Mouse (Mus musculus) kidney, adult 8-10 months (tissue): ENCODE measurements at regions not wholly inside any gene's neighbourhood (a gene's known extent, or its start where the extent isn't known, plus 50 kb on each side); places are given as distances from the start of the nearest gene placed in this dataset.

Experiments
- DNase-seq, 2 experiments: peaks; one replicate each; pipeline ENCODE4 v3.0.0; 2022

DNA sequence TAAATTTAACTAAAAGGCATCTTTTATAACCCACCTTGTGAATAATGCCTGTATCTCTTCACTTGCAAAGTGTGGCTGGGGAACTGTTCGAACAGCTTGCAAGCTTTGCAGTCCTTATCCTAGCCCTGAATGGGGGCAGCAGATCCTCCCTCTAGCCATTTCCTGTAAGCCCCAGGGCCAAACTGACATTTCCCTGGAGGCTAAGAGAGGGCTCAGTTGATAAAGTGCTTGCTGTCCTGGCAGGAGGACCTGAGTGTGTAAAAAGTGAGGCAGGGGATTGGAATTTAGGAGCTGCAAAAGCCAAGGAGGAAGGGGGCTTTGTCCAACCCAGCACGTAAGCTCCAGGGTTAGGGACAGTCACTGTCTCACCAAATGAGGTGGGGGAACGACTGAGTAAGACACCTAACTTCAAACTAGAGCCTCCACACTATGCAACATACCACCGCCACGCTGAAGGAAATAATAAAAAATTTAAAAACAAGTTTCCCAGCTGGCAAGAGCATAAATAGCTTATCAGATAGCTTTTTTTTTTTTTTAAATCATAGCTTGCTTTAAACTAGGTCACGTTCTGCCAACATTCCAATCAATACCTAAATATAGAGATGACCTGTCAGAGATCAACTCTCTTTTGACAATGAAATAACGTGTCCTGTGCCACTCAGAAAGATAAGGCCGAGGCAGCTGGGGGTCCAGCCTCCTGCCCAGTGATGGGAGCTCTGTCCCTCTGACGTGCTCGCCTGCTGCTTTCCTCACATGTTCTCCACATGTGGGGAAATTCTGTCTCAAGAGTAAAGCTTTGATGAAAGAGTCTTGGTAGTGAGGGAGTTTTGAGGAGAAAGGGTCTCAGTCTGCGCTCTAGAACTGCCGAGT, 146.0 kb downstream of the Zfp36l1 start:
- no peak for DNase-seq

DNA sequence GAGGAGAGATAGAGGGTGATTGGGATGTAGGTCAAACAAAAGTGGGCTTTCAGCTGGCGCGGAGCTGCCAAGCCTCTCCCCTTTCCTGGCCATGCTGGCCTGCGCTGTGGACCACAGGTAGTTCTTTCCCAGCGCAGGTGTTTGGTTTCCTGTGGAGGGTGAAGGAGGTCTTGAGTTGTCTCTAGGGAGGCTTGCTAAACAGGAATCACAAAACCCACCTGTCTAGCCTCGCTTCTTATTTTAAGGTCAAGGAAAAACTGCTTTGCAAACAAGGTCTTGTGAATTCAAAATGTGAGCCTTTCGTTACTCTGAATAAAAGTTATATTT, 146.6 kb downstream of the Zfp36l1 start:
- no peak for DNase-seq

- no peak for DNase-seq
Observed at GRCm38 (mm10) chr12:79965471-79966288, 147.1 kb downstream of the Zfp36l1 start.

- DNase-seq: no peak
Observed at GRCm38 (mm10) chr12:79963443-79964025, 149.3 kb downstream of the Zfp36l1 start.

GRCm38 (mm10) chr12:79962649-79963236, 150.1 kb downstream of the Zfp36l1 start:
- no peak for DNase-seq

- DNase-seq: no peak
Observed at GRCm38 (mm10) chr12:79961881-79962280, 150.9 kb downstream of the Zfp36l1 start.

- no peak for DNase-seq
Observed at GRCm38 (mm10) chr12:79961076-79961475, 151.7 kb downstream of the Zfp36l1 start.

- no peak for DNase-seq
Observed at GRCm38 (mm10) chr12:79960446-79960845, 152.4 kb downstream of the Zfp36l1 start.

DNA sequence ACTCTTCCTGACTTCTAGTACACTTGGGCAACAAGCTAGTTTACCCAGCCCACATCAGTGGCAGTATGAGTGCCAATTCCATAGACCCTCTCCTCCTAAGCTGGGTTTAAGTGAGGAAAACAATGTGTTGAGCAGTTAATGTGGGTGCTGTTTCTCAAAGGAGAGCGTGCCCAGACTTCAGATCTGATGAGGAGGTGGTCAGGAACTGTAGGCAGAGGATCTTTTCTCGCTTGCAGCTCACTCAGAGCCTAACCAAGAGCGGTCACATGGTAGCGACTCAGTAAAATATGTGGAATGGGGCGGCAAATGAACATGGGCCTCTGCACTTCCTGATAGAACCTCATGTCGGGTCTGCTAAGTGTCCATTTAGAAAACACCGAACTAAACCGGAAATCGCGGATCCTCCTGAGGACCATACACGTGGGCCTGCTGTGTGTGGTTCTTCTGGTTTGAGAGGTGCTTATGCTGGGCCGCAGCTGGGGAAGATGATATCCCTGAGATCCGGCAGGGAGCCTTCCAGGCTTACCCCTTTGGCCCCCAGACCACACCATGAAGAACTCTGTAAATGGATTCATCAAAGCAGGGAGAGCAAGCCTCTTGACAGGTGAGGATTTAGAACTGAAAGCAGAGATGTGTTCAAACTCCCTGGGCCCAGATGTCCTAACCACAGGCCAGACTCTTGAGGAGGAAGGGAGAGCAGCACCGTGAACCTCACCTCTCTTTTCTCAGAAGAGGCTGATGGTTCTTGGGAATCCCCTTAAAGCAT, 153.1 kb downstream of the Zfp36l1 start:
- no peak for DNase-seq

DNA sequence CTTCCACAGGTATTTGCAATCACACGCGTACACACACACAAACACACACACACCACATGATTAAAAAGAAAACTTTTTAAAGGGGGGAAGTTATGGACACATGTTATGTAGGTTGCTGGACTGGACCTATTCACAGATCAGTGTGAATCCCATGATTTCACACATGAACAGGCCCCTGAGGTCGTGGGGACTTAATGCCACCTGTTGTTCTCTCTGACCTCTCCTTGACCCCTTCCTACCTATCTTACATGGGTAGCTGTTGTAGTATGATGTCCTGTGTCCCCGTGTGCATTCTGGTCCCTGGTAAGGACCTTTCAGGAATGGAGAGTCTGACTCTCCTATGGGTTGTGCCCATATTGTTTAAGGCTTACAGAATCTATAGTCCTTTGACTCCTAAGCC, 155.6 kb downstream of the Zfp36l1 start:
- DNase-seq: no peak

DNA sequence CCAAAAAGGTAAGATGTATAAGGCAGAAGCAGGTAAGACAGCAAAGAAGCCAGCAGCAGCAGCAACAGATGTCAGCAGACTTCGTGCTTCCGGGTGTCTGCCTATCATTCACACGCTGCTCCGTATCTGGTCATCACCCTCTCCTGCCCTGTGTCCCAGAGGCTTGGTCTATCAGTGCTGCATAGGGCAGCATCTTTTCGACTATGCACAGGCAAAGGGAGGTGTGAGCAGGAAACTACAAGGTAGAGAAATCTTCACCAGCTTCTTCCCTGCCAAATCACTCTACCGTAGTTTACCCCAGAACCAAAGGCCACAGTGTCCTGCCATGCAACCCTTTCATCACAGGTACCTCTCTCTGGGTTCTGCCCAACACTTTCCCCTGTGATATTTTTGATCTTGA, 156.5 kb downstream of the Zfp36l1 start:
- no peak for DNase-seq

DNA sequence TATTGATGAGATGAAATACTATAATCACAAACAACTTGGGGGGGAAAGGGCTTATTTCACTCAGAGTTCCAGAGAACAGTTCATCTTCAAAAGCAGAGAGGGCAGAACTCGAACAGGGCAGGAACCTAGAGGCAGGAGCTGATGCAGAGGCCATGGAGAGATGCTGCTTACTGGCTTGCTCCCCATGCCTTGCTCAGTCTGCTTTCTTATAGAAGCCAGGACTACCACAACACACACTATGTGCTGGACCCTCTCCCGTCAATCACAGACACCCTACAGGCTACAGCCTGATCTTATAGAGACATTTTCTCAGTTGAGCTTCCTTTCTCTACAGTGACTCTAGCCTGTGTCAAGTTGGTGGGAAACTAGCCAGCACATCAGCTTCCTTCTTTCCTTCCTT, 157.3 kb downstream of the Zfp36l1 start:
- DNase-seq: no peak

DNA sequence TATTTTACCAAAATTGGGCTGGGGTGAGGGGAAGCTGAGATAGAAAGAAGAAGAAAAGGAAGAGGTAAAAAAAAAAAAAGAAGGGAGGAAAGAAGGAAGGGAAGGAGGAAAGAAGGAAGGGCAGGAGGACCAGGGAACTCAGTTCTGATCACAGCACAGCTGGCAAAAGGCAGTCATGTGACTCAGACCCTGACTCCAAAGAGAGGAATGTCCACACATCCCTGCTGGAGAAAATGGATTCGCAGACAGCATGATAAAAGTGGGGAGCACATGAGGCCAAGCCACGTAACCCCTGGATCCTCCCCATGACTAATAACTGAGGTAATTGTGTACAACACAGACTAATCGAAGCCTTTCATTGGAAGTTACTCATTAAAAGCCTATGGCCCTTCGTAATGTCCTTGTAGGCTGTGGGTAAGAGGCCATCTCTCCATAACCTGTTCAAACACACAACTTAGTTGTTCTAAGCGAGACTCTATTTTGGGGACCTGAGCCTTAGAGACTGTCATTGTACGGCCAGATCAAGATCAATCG, 162.2 kb downstream of the Zfp36l1 start:
- no peak for DNase-seq

DNA sequence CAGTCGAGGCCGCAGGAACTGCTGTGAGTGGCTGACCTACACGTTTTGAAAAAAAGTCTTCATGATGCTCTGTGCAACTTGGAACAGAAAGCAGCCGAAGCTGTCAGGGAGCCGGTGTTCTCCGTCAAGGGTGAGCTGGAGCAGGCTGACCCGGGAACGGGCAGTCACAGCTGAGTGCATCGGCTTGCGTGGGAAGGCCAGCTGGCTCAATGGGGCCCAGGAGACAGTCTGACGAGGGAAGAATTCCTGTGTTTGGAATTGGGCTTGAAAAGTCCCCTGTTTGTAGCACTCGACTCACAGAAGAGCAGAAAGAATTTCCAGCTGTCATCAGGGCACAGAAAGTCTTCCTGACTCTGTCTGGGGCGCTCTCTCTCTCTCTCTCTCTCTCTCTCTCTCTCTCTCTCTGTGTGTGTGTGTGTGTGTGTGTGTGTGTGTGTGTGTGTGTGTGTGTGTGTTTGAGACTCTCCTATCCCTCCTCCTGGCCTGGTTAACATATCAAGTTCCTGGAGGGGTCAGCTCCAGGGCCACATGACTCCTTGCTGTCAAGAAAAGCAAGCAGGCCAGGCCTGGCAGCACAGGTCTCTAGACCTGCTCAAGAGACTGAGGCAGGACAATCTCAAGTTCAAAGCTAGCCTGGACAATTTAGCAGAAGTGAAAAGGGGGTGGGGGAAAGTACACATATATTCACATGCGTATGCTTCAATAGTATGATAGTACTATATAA, 163.6 kb downstream of the Zfp36l1 start:
- DNase-seq: peak; percentile 77 to 82

DNA sequence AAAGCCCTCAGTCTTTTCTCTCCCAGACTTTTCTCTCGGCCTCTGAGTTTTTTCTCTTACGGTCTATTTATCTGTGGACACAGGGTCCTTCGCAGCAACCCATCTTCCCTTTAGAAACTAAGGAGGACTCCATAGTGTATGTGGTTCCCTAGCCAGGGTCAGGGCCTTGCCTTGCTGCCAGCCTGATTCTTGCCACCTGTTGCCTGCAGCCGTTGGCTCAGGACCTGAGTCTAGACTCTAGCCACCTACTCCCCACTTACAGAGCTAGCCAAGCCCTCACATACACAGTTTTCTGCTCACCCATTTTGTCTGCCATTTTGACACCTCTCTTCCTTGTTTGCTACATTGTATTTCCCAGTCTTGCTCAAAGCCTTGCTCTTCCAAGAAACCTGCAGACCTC, 165.2 kb downstream of the Zfp36l1 start:
- no peak for DNase-seq

- no peak for DNase-seq
Observed at GRCm38 (mm10) chr12:79946777-79947176, 166.0 kb downstream of the Zfp36l1 start.

DNA sequence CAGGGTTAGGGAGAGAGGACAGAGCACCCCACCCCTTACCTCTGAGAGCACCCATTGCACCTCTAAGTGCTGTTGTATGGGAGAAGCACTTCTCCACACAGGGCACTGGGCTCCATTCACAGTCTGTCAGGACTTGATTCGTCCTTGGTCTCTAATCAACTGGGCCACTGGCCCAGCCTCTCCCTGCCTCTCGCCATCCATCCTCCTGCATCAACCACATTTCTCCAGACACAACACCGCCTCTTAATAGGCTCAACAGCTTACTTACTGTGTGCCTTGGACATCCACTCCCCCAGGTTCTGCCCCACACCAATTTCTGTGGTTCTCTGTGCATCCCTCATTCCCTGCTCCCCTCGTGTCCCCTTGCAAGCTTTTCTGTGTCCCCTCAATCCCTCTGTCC, 166.9 kb downstream of the Zfp36l1 start:
- no peak for DNase-seq

- DNase-seq: peak; percentile 52 to 78
Observed at GRCm38 (mm10) chr12:79944714-79945493, 167.9 kb downstream of the Zfp36l1 start.

- DNase-seq: no peak
Observed at GRCm38 (mm10) chr12:79944090-79944489, 168.7 kb downstream of the Zfp36l1 start.

- no peak for DNase-seq
Observed at GRCm38 (mm10) chr12:79942563-79943131, 170.2 kb downstream of the Zfp36l1 start.
